Mouse (Mus musculus) right cerebral cortex, postnatal 4 days (tissue): ENCODE data around the gene Eci1.
"Not testable (repeated sequence)": the region's sequence is repeated elsewhere in the genome, so short reads cannot be mapped to it uniquely, and the experiment has no call there.

Experiments
- DNase-seq: peaks from one replicate; pipeline ENCODE4 v3.0.0-alpha.2; 2022

Gene Eci1

GRCm38 (mm10) chr17:24426471-24427169 lies at the start of gene Eci1:
Gene Eci1 (plus strand): TSS chr17:24426641.
- DNase-seq = peak; percentile 80

DNA sequence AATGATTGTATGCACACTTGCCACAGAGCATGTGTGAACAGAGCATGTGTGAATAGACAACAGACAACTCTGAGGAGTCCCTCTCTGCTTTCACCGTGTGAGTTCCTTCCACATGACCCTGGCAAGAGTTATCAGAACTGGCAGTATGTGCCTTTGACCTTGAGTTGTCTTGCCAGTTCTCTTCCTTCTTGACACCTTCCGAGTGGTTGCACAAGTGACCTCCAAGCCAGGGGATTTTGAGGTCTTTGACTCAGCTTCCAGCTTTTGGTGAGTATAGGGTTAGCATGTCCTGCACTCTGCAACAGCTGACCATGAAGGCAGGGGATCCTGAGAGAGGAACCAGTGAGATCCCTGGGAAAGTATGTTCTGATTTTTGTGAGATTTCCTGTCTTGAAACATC lies 47.9 kb upstream of the Eci1 start:
- DNase-seq = no peak

DNA sequence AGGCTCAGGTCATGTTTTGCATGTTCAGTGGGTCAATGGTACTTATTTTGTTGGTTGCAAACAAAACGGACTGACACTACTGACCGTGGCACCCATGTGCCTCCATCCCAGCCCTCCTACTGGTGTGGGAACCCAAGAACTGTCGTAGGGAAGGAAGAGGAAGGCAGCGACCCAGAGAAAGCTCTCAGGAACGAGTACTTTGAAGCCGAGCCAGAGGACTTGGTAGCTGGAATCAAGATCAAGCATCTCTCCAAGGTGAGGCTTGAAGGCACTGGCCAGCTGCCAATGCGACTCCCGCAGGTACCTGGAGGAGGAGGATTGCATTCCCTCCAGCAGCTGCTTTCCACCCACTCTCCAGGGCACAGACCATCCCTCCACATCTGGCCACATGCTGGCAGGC lies 42.7 kb upstream of the Eci1 start:
- no peak for DNase-seq

GRCm38 (mm10) chr17:24388711-24389110 lies 37.7 kb upstream of the Eci1 start:
- DNase-seq = no peak

- peak; percentile 52 for DNase-seq
Observed at GRCm38 (mm10) chr17:24389865-24390264, 36.6 kb upstream of the Eci1 start.

GRCm38 (mm10) chr17:24391149-24391548 lies 35.3 kb upstream of the Eci1 start:
- peak; percentile 20 for DNase-seq

GRCm38 (mm10) chr17:24393527-24393926 lies 32.9 kb upstream of the Eci1 start:
- no peak for DNase-seq

DNA sequence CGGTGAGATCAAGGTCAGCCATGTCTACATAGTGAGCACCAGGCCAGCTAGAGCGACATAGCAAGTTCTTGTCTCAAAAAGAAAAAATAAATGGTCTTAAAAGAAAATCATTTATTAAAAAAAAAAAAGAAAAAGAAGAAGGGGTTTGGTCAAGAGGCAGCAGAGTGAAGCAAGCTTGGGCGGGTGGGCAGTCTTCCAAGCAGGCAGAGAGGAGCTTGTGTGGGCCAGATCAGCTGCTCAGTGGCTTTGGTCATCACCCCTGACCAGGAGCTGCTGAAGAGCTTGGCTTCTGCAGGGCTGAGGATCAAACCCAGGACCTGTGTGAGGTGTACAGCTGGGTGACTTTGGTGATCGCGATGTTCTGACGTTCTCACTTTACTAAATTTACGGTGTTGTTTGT lies 32.0 kb upstream of the Eci1 start:
- DNase-seq = no peak

DNA sequence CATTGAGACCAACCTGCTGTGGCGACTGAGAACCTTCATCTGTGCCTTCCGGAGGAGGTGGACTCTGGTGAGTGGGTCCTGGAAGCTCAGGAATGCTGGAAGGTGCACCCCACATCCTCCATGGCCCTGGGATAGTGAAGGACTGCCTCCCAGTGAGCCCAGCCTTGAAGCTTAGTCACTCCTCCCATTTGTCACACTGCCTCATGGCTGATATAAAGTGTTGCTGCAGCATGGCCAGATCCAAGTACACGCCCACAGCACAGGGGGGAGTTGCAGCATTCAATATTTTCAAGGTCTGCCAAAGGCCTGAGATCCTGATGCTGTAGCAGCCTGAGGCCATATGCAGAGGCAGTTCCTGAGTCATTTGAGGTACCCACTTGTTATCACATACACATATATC lies 24.1 kb upstream of the Eci1 start:
- no peak for DNase-seq

DNA sequence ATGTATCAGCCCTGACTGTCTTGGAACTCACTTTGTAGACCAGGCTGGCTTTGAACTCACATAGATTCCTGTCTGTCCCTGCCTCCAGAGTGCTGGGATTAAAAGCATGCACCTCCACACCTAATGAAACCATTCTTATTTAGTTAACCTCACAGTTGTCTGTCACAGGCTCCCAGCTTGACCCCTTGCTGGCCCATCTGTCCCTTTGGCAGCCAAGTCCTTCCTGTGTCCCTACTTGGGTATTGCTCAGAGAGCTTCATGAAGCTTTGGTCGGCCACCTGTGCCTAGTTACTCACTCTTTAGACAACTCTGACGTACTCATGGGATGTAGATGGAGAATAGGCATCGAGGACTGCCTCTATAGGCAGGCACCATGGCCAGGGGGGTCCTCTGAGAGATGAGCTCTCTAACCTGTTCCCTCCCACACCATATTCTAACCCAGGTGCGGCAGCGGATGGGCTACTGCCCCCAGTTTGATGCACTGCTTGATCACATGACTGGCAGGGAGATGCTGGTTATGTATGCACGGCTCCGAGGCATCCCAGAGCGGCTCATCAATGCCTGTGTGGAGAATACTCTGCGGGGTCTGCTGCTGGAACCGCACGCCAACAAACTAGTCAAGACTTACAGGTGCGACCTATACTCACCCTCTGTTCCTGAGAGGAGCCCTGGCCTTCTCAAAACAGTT lies 19.2 kb upstream of the Eci1 start:
- no peak for DNase-seq

GRCm38 (mm10) chr17:24413557-24414211 lies 12.8 kb upstream of the Eci1 start:
- DNase-seq = no peak

GRCm38 (mm10) chr17:24414230-24414976 lies 12.0 kb upstream of the Eci1 start, which contains the start of gene Rnps1:
Gene Rnps1 (plus strand): TSS chr17:24414565.
- peak; percentile 97 for DNase-seq

- DNase-seq = no peak
Observed at GRCm38 (mm10) chr17:24415011-24415410, 11.4 kb upstream of the Eci1 start.

GRCm38 (mm10) chr17:24416051-24416652 lies 10.3 kb upstream of the Eci1 start:
- DNase-seq = no peak

DNA sequence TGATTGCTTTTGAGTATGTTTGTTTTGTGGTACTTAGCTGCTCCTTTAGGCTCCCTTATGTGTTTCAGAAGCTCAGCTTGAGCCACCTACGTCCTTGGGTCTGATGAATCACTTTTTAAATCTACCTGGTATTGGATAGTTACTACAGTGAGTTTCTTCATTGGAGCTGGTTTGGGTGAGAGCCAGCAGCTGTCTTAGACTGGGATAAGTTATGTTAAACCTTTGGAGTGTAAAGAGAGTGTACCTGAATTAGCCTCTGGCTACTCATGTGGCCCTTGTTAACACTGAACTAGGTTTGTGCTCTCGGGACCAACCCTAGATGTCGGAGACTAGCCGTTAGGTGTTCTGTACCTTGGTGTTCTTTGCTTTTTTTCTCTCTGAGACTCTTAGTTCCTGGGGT lies 3.3 kb upstream of the Eci1 start:
- no peak for DNase-seq

- DNase-seq = no peak
Observed at GRCm38 (mm10) chr17:24424489-24424888, 2.0 kb upstream of the Eci1 start.

- DNase-seq = not testable (repeated sequence)
Observed at GRCm38 (mm10) chr17:24425326-24425725, 1.1 kb upstream of the Eci1 start.

DNA sequence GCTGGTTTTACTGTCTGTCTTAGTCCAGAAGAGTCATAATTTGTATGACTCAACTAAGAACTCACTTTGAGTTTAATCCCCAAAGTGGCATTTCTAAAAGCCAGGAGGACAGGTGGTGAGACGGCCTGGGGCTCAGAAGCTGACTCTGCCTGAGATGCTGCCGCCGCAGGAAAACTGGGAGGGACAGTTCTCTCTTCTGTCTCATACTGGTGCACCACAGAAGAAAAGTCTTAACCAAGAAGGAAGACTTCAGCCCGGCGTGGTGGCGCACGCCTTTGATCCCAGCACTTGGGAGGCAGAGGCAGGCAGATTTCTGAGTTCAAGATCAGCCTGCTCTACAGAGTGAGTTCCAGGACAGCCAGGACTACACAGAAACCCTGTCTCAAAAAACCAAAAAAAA lies 536 bp upstream of the Eci1 start:
- no peak for DNase-seq

DNA sequence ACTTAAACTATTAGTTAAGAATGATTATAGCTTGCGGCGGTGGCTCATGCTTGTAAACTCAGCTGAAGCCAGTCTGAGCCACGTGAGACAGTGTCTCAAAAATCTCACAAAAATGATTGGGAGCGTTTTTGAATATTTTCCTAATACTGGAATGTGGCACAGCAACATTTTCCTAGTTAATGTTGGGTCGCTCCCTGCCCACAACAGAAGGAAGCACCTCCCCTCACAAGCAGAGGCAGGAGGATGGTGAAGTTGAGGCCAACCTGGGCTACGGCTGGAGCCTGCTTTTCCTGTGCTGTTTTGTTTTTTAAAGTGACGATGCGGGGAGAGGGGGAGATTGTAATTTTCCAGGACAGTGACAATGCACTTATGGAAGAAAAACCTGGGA lies 723 bp downstream of the Eci1 start:
- DNase-seq = no peak

DNA sequence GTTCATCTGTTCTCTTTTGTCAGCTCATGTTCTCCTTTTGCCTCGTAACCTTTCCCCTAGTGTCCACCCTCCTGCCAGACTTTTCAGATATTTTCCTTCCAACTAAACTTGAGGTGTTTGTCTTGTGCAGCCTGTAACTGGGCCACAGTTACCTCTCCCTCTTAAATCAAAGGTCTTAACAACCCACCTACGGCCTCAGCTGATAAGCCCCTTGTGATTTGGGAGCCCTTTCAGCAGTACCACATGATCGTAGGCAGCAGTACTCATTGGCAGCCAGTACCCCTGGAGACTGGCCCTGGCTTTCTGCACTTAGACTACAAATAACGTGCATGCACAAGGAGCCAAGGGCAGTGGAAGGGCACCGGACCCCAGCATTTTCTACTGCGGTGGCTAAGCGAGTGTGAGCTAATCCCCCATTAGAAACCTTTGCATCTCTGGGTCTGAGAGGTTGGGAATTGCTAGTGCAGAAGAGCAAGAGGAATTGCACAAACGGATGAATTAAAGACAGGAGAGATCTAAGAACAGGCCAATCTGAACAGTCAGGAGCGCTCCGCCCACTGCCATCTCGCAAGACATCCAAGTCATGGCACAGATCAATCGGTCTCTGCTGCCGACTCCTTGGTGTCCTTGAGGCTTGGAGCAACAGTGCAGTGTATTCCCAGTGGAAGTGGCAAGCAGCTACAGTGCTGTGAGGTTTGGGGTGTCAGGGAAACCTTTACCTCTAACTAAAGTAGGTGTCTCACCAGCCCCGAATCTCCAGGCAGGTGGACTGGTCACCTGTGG lies 3.0 kb downstream of the Eci1 start:
- no peak for DNase-seq

GRCm38 (mm10) chr17:24437016-24437415 lies 10.6 kb downstream of the Eci1 start:
- DNase-seq = no peak

- DNase-seq = no peak
Observed at GRCm38 (mm10) chr17:24440377-24440776, 13.9 kb downstream of the Eci1 start.
